Mouse (Mus musculus) olfactory bulb, adult 2 months (tissue): ENCODE measurements around the gene Pacrg.

ENCODE experiments used
- CTCF ChIP-seq: fragments of 200-500 bp; IDR thresholded peaks from 2 replicates; pipeline ENCODE4 v1.5.1; 2012; ENCODE audit warnings: low read depth, mild to moderate bottlenecking, low read length, moderate library complexity; ENCODE audit not compliant: insufficient read depth
- POLR2A ChIP-seq: fragments of 200-500 bp; IDR thresholded peaks from 2 replicates; pipeline ENCODE4 v1.6.1; 2012; ENCODE audit warnings: mild to moderate bottlenecking, low read depth, low read length, moderate library complexity; ENCODE audit not compliant: insufficient read depth

DNA sequence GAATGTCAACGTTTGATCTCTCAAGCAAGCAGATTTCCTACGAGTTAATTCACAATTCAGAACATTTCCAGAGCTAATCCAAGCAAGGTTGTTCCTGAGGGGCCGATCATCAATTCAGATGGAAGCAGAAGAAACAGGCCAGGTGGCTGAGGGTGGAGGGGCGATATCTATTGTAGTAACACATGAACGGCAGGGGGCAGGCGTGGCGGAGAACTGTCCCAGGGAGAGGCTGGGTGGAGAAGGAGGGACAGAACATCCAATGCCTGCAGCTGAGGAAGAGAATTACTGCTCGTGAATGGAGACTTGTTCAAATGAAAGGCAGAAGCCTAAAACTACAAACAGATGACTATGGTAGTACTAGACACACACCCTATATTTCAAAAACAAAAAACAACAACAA lies 309.1 kb downstream of the Pacrg start:
- TF ChIP-seq CTCF (no peak), POLR2A (no peak)
